Mouse (Mus musculus) E14TG2a.4 (cell line): ENCODE measurements around the gene Neurog3.

Experiments used
- CTCF ChIP-seq: conservative IDR thresholded peaks from 2 replicates; pipeline ENCODE4 v1.5.1; 2014; ENCODE audit warnings: low read length
- NANOG ChIP-seq: IDR thresholded peaks from 2 replicates; pipeline ENCODE4 v1.6.1; 2014; ENCODE audit warnings: borderline replicate concordance, low read length, mixed read lengths

DNA sequence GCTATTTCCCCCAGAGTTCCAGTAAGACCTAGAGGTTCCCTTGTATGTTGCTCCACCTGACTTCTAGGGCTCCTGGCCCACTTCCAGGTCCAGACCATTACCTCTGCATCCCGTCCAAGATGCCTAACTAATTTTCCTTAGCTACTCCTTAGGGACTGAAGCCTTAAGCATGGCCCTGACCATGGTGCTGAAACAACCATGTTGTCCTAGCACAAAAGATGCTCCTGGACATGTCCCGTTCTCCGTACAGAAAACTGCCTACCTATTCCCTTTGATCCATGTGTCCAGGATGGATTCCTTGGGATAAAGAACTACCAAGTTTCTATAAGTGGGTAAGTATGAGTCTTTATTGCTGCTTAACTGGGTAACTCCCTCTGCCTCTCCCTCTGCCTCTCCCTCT is 5.2 kb downstream of the Neurog3 start:
- no peak for TF ChIP-seq NANOG
- no peak for TF ChIP-seq CTCF
